Mouse (Mus musculus) hindbrain, postnatal 0 days (tissue): ENCODE measurements at regions not wholly inside any gene's neighbourhood (a gene's known extent, or its start where the extent isn't known, plus 50 kb on each side); places are given as distances from the start of the nearest gene placed in this dataset.

Experiments used
- ATAC-seq: fragments of 200-750 bp; cut with Nextera tagmentation; 2 replicates; pipeline ENCODE4 v1.8.0; 2017; ENCODE audit warnings: mild to moderate bottlenecking, moderate TSS enrichment, moderate library complexity
- DNase-seq: peaks from one replicate; pipeline ENCODE4 v3.0.0-alpha.2; 2015; ENCODE audit warnings: low spot score
- H3K27ac ChIP-seq: fragments of 300-500 bp; sonication (generic); 2 replicates; pipeline ENCODE4 v1.5.1; 2014; ENCODE audit warnings: mild to moderate bottlenecking
- H3K27me3 ChIP-seq: fragments of 300-500 bp; sonication (generic); 2 replicates; pipeline ENCODE4 v1.6.1; 2014; ENCODE audit warnings: low read length, mixed read lengths; ENCODE audit not compliant: insufficient read depth
- H3K36me3 ChIP-seq: fragments of 300-500 bp; sonication (generic); 2 replicates; pipeline ENCODE4 v1.6.1; 2014; ENCODE audit warnings: low read length, mixed read lengths; ENCODE audit not compliant: insufficient read depth
- H3K4me1 ChIP-seq: fragments of 300-500 bp; sonication (generic); 2 replicates; pipeline ENCODE4 v1.6.1; 2014; ENCODE audit warnings: antibody characterized with exemption, low read length, mixed read lengths; ENCODE audit not compliant: insufficient read depth
- H3K4me2 ChIP-seq: fragments of 300-500 bp; sonication (generic); 2 replicates; pipeline ENCODE4 v1.6.1; 2014; ENCODE audit warnings: low read depth, mild to moderate bottlenecking, low read length, moderate library complexity, mixed read lengths
- H3K4me3 ChIP-seq: fragments of 300-500 bp; sonication (generic); 2 replicates; pipeline ENCODE4 v1.5.1; 2014; ENCODE audit warnings: low read length
- H3K9ac ChIP-seq: fragments of 300-500 bp; sonication (generic); replicated peaks from 2 replicates; pipeline ENCODE4 v1.6.1; 2014; ENCODE audit warnings: mild to moderate bottlenecking, low read length, moderate library complexity, mixed read lengths
- H3K9me3 ChIP-seq: fragments of 300-500 bp; sonication (generic); 2 replicates; pipeline ENCODE4 v1.6.1; 2016; ENCODE audit warnings: low read length, mixed read lengths
- CTCF ChIP-seq: IDR thresholded peaks from 2 replicates; pipeline ENCODE4 v1.5.1; 2016; ENCODE audit warnings: antibody characterized with exemption, control low read depth, low read depth
- WGBS: fragments of 180-500 bp; shearing (Covaris S2); extraction: QIAGEN DNeasy Blood & Tissue Kit; methylation state at CpG from one replicate; pipeline ENCODE4 v1.1.7; 2014; 5-methylcytosine and 5-hydroxymethylcytosine counted together

DNA sequence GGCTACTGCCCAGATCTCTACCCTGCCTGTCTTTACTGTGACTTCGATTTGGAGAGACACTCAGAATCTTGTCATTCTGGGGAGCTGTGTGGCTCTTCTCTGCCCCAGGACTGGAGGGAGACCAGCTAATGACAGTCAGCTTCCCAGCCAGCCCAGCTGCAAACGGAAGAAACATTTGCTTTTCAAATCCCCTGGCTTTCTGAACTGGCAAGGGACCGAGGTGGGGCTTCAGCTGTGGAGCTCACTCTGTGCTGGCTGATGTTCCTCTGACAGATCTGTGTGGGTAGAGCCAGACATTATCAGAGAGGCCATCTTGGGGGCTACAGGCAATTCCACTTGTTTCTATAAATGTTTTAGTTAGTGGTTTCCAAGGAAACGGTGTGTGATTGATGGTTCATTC lies 54.0 kb upstream of the Slc35f3 start:
- no peaks in the 10 kb centered on the region for H3K27me3 ChIP-seq
- ATAC-seq (no peak), DNase-seq (no peak)
- H3K36me3 ChIP-seq, result no peaks in the 10 kb centered on the region
- H3K4me2 ChIP-seq, result no peak overlapping the region
- H3K27ac ChIP-seq, result no peak overlapping the region
- WGBS, result 54% methylated on average over 4 of the region's 4 CpGs
- no peaks in the 10 kb centered on the region for H3K9me3 ChIP-seq
- H3K4me1 ChIP-seq, result no peaks in the 10 kb centered on the region
- H3K9ac ChIP-seq, result no peak overlapping the region
- H3K4me3 ChIP-seq, result no peak overlapping the region
- TF ChIP-seq CTCF, result no peak
